Mouse (Mus musculus): ENCODE measurements around the gene Ttc19. TPM values are rescaled to one million over a fixed set of nuclear protein-coding genes. Genes with fewer than 3 reads are reported as not detected.

Ttc19 gene
- 37.5 and 40.2 TPM in 2 replicates for polyA plus RNA-seq (2015; fragmentation: Nextera tagmentation; extraction: Ambion mirVana)

DNA sequence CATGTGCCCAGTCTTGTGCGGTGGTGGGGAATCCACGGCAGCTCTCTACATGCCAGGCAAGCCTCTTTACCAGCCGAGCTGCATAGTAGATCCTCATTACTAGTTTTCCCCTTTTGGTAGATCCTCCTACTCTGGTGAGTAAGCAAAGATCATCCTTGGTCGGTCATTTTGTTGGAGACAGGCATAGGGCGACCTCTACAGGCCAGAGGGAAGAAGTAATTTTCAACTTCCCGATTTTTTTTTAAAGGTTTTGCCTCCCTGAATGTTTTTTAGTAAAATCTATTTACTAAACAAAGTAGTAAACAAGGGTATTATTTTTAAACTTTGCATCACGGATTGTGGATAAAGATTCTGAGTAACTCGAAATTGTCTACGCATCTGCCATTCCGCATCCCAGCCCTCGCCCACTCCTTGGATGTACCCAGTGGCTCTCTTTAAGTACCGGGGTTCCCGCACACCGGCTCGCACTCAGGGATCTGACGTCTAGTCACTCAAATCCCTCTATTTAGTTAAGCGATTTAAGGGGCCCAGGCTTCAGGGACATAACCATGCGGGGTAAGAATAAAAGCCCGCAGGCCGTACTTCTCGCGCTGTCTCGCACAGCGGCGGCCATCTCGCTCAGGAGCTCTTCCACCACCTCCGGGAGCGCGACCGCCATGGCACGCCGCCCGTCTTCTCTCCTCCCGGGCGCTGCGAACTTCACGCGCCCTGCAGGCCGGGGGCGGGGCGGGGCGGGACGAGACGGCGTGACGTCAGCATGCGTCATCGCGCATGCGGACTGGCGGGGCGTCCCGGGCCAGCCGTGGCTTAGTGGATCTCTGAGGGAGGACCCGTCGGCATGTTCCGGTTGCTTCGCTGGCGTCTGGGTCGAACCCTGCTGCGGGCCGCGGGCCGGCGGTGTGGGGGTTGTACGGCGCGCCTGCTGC, at the start of gene Ttc19, which contains the start of gene Zswim7:
Gene Ttc19, plus strand, starts transcription at position 799 of the 926 bp plus-strand sequence.
Gene Zswim7, minus strand, starts transcription at position 701 of the 926 bp plus-strand sequence.
- peak; percentile 97 for ATAC-seq (ENCODE audit: low FRiP score)
- peak within 1 kb of the TSS; percentile 93 for H3K27ac ChIP-seq
- H3K27me3 ChIP-seq, result no peaks in the 10 kb centered on the region
- H3K4me2 ChIP-seq, result peak within 1 kb of the TSS; percentile 72
- WGBS, result under 1% methylated on average over 61 of the region's 68 CpGs
- peaks cover 25% of the 10 kb centered on the region for H3K36me3 ChIP-seq
- H3K4me3 ChIP-seq, result peak within 1 kb of the TSS; percentile 94
- peaks cover 14% of the 10 kb centered on the region for H3K4me1 ChIP-seq (replicated peaks)
- peak within 1 kb of the TSS; percentile 89 for H3K9ac ChIP-seq
- H3K9me3 ChIP-seq, result no peaks in the 10 kb centered on the region

DNA sequence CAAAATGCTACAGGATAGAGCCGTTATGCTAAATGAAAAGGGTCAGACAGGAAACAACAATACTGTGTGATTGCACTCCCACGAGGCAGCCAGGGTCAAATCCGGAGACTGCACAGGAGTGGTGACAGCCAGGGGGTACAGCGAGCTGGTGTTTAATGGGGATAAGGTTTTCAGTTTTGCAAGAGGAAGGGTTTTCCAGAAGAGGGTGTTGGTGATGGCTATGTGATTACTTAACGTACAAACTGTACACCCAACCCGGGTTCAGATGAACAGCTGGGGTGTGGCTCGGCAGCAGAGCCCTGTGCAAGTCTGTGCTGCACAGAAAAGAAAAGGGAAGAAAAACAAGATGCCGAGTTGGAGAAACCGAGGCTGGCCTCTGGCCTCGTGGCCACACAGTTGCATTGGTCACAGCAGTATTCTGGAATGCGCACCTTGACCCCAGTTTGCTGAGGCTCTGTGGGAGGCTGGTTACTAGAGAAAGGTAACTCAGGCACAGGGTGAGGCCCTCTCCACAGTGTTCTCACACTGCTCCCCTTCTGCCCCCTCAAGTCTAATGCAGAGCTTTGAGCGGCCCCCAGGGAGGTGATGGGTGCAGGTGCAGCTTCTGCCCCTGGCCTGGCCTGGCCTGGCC, 40.5 kb upstream of the Ttc19 start:
- Histone ChIP-seq H3K4me3 (no peak overlapping the region), H3K4me2 (no peak overlapping the region), H3K36me3 (no peaks in the 10 kb centered on the region), H3K27me3 (no peaks in the 10 kb centered on the region), H3K9ac (no peak overlapping the region), H3K4me1 (replicated peaks) (no peaks in the 10 kb centered on the region), H3K9me3 (no peaks in the 10 kb centered on the region), H3K27ac (no peak overlapping the region)
- no peak for ATAC-seq (ENCODE audit: low FRiP score)
- WGBS, result 77% methylated on average over 12 of the region's 12 CpGs

DNA sequence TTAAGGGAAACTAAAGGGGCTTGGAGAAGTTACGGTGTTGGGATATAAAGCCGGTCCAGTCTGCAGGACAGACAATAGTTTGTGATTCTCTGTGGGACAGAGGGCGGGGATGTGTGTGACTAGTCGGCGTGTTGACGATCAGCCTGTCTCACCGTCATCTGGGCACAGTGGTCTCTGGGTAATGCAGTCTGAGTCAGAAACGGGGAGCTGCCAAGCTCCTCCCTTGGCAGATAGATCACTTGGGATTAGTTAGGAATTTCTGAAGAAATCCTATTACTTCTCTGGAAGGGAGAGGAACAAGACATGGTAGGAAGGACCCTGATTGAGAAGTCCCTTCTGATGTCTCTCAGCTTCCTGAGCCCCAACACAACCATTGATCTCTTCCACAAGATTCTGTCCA, 37.4 kb upstream of the Ttc19 start:
- ATAC-seq (ENCODE audit: low FRiP score), result no peak
- Histone ChIP-seq H3K4me3 (no peak overlapping the region), H3K9ac (no peak overlapping the region), H3K27ac (no peak overlapping the region), H3K4me1 (replicated peaks) (peaks cover 6% of the 10 kb centered on the region), H3K4me2 (no peak overlapping the region), H3K9me3 (no peaks in the 10 kb centered on the region), H3K36me3 (no peaks in the 10 kb centered on the region), H3K27me3 (peaks cover 10% of the 10 kb centered on the region)
- WGBS, result 90% methylated on average over 8 of the region's 8 CpGs

DNA sequence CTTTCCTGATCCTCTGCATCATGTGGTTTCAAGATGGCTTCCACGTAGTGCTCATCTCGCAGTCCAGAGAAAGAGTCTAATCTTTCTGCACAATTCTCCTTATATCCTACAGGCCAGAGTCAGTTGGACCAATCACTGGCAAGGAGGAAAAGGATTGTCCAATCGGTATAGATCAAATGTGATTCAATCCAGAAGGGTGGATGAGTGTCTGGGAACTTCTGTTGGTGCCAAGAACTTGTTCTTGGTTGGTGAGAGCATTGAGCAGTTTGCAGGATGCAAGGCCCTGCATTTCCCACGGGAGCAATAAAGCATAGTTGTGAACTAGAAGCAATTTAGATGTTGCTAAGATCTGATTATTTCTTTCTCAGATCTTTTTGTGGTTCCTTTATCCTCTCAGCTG, 36.8 kb upstream of the Ttc19 start:
- Histone ChIP-seq H3K4me3 (no peak overlapping the region), H3K27me3 (peaks cover 14% of the 10 kb centered on the region), H3K4me1 (replicated peaks) (peaks cover 11% of the 10 kb centered on the region), H3K9ac (no peak overlapping the region), H3K9me3 (no peaks in the 10 kb centered on the region), H3K4me2 (no peak overlapping the region), H3K27ac (no peak overlapping the region), H3K36me3 (no peaks in the 10 kb centered on the region)
- no peak for ATAC-seq (ENCODE audit: low FRiP score)
- WGBS, result 90% methylated on average over 4 of the region's 4 CpGs

DNA sequence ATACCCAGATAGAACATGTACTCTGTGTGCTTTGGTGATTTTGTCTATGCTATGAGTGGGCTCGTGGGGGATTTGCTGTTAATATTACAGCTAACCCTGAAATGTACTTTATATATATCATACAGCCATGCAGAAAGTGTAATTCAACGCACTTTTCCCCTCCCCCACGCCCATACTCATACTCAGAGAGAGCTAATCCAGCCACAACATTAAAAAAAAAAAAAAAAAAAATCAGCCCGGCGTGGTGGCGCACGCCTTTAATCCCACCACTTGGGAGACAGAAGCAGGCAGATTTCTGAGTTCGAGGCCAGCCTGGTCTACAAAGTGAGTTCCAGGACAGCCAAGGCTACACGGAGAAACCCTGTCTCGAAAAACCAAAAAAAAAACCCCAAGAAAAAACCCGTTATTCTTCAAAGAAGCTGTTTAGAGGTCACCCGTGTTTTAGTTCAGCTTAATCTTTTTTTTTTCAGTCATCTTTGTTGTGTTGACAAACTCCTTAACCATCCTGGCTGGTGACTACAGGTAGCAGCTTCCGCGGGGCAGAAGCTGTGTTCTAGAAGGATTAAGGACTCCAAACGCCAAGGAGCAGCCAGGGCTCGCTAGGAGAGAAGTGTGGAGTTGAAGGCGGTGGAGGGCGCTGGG, 33.4 kb upstream of the Ttc19 start:
- 44% methylated on average over 18 of the region's 18 CpGs for WGBS
- Histone ChIP-seq H3K9ac (peak overlapping the region; percentile 71), H3K27me3 (peaks cover 39% of the 10 kb centered on the region)

DNA sequence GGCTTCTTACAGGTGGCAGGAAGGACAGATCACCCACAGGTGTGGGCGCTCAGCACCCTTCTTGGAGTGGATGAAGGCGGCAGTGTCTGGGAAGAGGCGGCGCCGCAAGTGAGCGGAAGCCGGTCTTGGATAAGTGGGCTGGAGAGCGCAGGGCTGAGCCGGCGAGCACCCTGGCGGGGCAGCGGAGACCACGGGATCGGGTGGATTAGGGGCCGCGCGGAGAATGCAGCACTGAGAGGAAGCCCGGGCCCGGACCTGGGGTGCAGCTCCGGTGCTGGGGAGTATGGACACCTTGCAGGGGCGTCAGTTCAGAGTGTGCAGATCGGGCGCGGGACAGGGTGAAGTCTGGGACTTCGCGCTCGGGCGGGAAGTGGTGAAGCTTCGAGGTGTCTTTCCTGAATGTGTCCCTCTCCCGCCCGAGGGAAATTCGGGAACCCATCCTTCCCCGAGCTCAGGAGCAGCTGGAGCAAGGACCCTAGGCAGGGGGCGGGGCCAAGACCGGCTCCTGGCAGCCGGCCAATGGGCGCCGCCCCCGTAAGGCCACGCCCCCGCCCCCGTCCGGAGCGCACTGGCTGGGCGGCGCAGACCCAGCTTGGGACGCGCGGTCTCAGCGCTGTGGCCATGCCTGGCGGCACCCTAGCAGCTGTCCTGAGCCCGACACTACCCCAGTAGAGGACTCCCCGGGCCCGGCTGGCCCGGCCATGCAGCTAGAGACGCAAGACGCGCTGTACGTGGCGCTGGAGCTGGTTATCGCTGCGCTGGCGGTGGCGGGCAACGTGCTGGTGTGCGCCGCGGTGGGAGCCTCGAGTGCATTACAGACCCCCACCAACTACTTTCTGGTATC, 32.6 kb upstream of the Ttc19 start, which contains the start of gene Adora2b:
Gene Adora2b, plus strand, starts transcription at position 584 of the 844 bp plus-strand sequence.
- no peaks in the 10 kb centered on the region for H3K9me3 ChIP-seq
- WGBS, result under 1% methylated on average over 63 of the region's 69 CpGs
- H3K27ac ChIP-seq, result no peak within 1 kb of the TSS
- peaks cover 16% of the 10 kb centered on the region for H3K4me1 ChIP-seq (replicated peaks)
- H3K27me3 ChIP-seq, result peaks cover 40% of the 10 kb centered on the region
- peak; percentile 92 for ATAC-seq (ENCODE audit: low FRiP score)
- peak within 1 kb of the TSS; percentile 68 for H3K4me3 ChIP-seq
- H3K9ac ChIP-seq, result peak within 1 kb of the TSS; percentile 71
- peak within 1 kb of the TSS; percentile 99 for H3K4me2 ChIP-seq
- H3K36me3 ChIP-seq, result no peaks in the 10 kb centered on the region

More for the DNA sequence above, 33.4 kb upstream of the Ttc19 start:
- Histone ChIP-seq H3K4me2 (peak overlapping the region; percentile 99), H3K4me1 (replicated peaks) (peaks cover 16% of the 10 kb centered on the region), H3K9me3 (no peaks in the 10 kb centered on the region), H3K36me3 (no peaks in the 10 kb centered on the region), H3K27ac (no peak overlapping the region), H3K4me3 (peak overlapping the region; percentile 68)
- ATAC-seq (ENCODE audit: low FRiP score), result no peak

DNA sequence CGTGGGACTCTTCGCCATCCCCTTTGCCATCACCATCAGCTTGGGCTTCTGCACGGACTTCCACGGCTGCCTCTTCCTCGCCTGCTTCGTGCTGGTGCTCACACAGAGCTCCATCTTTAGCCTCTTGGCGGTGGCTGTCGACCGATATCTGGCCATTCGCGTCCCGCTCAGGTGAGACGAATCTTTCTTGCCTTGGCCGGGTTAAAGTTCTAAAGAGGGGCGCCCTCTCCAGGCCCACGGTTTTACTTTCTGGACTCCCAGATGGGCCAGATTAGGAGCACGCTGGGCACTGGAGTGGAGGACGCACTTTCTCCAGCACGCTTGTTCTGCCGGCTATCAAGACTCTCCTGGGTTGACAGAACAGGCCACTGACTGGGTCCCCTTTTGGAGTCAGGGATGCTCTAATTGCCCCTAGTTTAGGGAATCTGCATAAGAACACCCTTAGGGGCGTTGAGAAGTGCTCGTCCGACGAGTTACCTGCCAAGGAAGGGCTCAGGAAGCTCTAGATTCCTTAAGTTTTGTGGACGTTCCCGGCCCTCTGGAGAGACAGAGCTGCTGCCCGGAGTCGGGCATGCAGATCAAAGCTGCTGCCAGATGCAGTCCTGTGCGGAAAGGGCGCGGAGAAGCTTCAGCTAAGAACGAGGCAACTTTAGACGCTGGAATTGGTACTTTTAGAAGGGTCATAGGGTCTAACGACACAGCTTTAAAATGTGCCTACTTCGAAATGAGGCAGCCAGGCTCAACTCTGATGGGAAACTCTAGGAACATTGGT, 31.8 kb upstream of the Ttc19 start:
- H3K4me3 ChIP-seq, result peak overlapping the region; percentile 68
- H3K9ac ChIP-seq, result peak overlapping the region; percentile 71
- peak overlapping the region; percentile 99 for H3K4me2 ChIP-seq
- H3K36me3 ChIP-seq, result no peaks in the 10 kb centered on the region
- 3% methylated on average over 35 of the region's 35 CpGs for WGBS
- H3K4me1 ChIP-seq (replicated peaks), result peaks cover 16% of the 10 kb centered on the region
- H3K27me3 ChIP-seq, result peaks cover 40% of the 10 kb centered on the region
- ATAC-seq (ENCODE audit: low FRiP score), result no peak
- no peak overlapping the region for H3K27ac ChIP-seq
- H3K9me3 ChIP-seq, result no peaks in the 10 kb centered on the region

DNA sequence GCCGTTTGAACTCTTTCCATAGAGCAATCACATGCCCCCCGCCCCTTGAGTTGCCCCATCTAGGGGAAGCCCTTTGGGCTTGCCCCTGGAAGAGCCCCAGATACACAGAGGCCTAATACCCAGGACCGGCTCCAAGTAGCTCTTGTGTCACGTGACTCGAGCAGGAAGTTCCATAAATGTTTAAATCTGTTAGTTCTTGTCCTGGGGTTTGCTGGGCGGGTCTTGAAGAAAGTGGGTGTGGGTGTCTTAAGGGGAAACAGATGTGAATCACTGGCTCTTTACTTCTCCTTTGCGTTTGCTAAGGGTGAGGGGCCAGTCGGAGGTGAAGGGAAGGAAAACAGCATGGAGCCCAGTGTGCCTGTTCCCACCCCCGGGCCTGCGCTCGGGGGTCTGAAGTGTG, 30.2 kb upstream of the Ttc19 start:
- H3K4me1 ChIP-seq (replicated peaks), result peaks cover 16% of the 10 kb centered on the region
- H3K4me2 ChIP-seq, result peak overlapping the region; percentile 99; the same call in 1 of the 2 replicates
- no peak for ATAC-seq (ENCODE audit: low FRiP score)
- H3K9ac ChIP-seq, result no peak overlapping the region
- 81% methylated on average over 11 of the region's 11 CpGs for WGBS
- peaks cover 40% of the 10 kb centered on the region for H3K27me3 ChIP-seq
- H3K9me3 ChIP-seq, result no peaks in the 10 kb centered on the region
- H3K27ac ChIP-seq, result no peak overlapping the region
- no peaks in the 10 kb centered on the region for H3K36me3 ChIP-seq
- H3K4me3 ChIP-seq, result no peak overlapping the region

DNA sequence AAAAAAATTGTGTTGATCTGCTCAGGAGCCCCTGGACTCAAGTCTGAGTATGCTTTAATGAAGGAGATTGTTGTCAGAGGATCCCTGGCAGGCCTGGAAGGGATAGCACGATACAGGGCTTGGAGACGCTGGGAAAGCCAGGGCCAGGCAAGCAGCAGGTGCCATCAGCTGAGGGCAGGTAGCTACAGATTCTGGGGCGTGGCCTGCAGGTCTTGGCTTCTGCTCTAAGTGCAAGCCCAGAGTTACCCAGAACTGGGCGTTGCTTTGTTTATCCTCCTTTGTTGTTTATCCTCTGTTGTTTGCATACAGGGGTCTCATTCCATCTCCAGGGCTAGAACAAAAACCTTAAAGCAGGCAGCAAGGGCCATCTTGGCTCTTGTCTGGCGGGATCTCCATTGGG, 27.9 kb upstream of the Ttc19 start:
- no peak overlapping the region for H3K9ac ChIP-seq
- no peak overlapping the region for H3K27ac ChIP-seq
- no peak overlapping the region for H3K4me3 ChIP-seq
- H3K9me3 ChIP-seq, result no peaks in the 10 kb centered on the region
- ATAC-seq (ENCODE audit: low FRiP score), result no peak
- peaks cover 12% of the 10 kb centered on the region for H3K4me1 ChIP-seq (replicated peaks)
- WGBS, result 81% methylated on average over 5 of the region's 5 CpGs
- peaks cover 30% of the 10 kb centered on the region for H3K27me3 ChIP-seq
- H3K4me2 ChIP-seq, result no peak overlapping the region
- no peaks in the 10 kb centered on the region for H3K36me3 ChIP-seq

DNA sequence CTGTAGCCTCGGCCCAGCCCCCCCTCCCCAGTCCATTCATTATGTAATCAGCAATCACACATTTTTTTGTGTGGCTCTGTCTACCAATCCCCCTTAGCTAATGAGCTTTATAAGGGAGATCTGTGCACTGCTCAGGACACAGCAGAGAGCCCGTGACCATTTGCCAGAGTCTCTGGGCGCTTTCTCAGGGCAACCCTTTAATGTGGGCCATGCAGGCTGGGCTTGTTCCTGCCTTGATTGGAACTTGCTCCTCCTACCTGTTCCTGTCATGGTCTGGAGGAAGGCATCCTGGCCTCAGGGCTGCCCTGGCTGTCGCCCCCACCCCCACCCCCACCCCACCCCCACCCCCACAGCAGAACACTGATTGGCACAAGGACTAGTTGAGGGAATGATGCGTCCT, 22.1 kb upstream of the Ttc19 start:
- no peak overlapping the region for H3K4me2 ChIP-seq
- H3K27me3 ChIP-seq, result no peaks in the 10 kb centered on the region
- peaks cover 8% of the 10 kb centered on the region; the same call in 1 of the 2 replicates for H3K4me1 ChIP-seq (replicated peaks)
- H3K27ac ChIP-seq, result no peak overlapping the region
- H3K4me3 ChIP-seq, result no peak overlapping the region
- H3K9me3 ChIP-seq, result no peaks in the 10 kb centered on the region
- no peaks in the 10 kb centered on the region for H3K36me3 ChIP-seq
- no peak for ATAC-seq (ENCODE audit: low FRiP score)
- H3K9ac ChIP-seq, result no peak overlapping the region
- WGBS, result 63% methylated on average over 5 of the region's 5 CpGs

DNA sequence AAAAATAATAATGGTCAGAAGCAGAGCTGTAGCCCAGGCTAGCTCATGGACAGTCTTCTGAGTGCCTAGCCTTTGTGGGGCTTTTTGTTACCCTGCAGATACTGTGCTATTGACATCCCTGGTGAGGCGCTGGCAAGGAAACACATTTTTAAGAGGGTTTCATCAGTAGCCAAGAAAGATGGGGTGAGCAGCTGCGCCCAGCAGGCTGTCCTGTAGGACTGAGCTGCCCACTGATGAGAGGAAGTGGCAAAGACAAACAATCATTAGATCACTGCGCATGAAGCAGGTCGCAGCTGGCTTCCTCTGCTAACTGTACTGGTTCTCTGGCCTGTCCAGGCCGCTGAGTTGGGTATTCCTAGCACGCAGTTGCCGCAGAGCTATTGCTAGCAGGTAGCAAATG, 17.7 kb upstream of the Ttc19 start:
- H3K36me3 ChIP-seq, result no peaks in the 10 kb centered on the region
- H3K4me1 ChIP-seq (replicated peaks), result peaks cover 34% of the 10 kb centered on the region
- no peak overlapping the region for H3K9ac ChIP-seq
- no peaks in the 10 kb centered on the region for H3K27me3 ChIP-seq
- WGBS, result 63% methylated on average over 7 of the region's 7 CpGs
- ATAC-seq (ENCODE audit: low FRiP score), result no peak
- H3K4me2 ChIP-seq, result no peak overlapping the region
- 0 out of 2 replicates have a peak overlapping the region, but pooled peaks have one; percentile 23 for H3K27ac ChIP-seq
- H3K4me3 ChIP-seq, result no peak overlapping the region
- H3K9me3 ChIP-seq, result no peaks in the 10 kb centered on the region

Measured in hindbrain, embryonic 13.5 days (tissue).